Mouse (Mus musculus) stomach, embryonic 15.5 days (tissue): ENCODE measurements around the gene Snf8. TPM values are rescaled to one million over a fixed set of nuclear protein-coding genes. Genes with fewer than 3 reads are reported as not detected.

Experiments
- ATAC-seq: fragments of 200-750 bp; cut with Nextera tagmentation; 2 replicates; pipeline ENCODE4 v1.8.0; 2017; ENCODE audit warnings: low read depth, moderate number of reproducible peaks, moderate TSS enrichment; ENCODE audit not compliant: insufficient read depth, low FRiP score
- H3K27ac ChIP-seq: fragments of 300-500 bp; sonication (generic); 2 replicates; pipeline ENCODE4 v1.5.1; 2015; ENCODE audit warnings: mild to moderate bottlenecking, inconsistent platforms
- H3K27me3 ChIP-seq: fragments of 300-500 bp; sonication (generic); replicated peaks from 2 replicates; pipeline ENCODE4 v1.6.1; 2015; ENCODE audit warnings: inconsistent platforms
- H3K36me3 ChIP-seq: fragments of 300-500 bp; sonication (generic); 2 replicates; pipeline ENCODE4 v1.6.1; 2015; ENCODE audit warnings: inconsistent platforms
- H3K4me1 ChIP-seq: fragments of 300-500 bp; sonication (generic); 2 replicates; pipeline ENCODE4 v1.6.1; 2015; ENCODE audit warnings: inconsistent platforms
- H3K4me2 ChIP-seq: fragments of 300-500 bp; sonication (generic); 2 replicates; pipeline ENCODE4 v1.6.1; 2015; ENCODE audit warnings: mild to moderate bottlenecking, inconsistent platforms
- H3K4me3 ChIP-seq: fragments of 300-500 bp; sonication (generic); replicated peaks from 2 replicates; pipeline ENCODE4 v1.5.1; 2015; ENCODE audit warnings: inconsistent platforms
- H3K9ac ChIP-seq: fragments of 300-500 bp; sonication (generic); 2 replicates; pipeline ENCODE4 v1.6.1; 2015; ENCODE audit warnings: inconsistent platforms
- H3K9me3 ChIP-seq: fragments of 300-500 bp; sonication (generic); 2 replicates; pipeline ENCODE4 v1.6.1; 2016; ENCODE audit warnings: inconsistent platforms
- WGBS: fragments of 180-500 bp; shearing (Covaris S2); methylation state at CpG from one replicate; pipeline ENCODE4 v1.1.7; 2015; 5-methylcytosine and 5-hydroxymethylcytosine counted together
- polyA plus RNA-seq: library from polyadenylated mRNA; unstranded; fragments of >200 nt; fragmentation: Nextera tagmentation; extraction: Ambion mirVana; gene quantifications from 2 replicates; pipeline ENCODE4 v1.2.1, GENCODE M21; 2015

Gene Snf8
- polyA plus RNA-seq, 1 experiment from 2014 or later: 87.6 TPM

DNA sequence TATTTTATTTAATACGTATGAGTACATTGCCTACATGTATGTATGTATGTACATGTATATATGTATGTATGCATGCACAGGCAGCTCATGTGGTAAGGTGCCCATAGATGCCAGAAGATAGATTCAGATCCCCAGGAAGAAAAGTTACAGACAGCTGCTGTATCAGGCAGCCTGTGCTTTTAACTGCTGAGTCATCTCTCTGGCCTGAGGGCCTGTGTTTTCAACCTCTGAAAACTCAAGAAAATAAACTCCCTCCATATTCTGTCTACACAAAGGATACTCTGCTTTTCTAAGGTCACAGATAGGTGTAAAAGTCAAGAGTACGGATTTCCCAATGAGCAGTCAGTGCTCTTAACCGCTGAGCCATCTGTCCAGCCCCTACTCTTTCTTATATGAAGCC lies 16.2 kb downstream of the Snf8 start:
- Histone ChIP-seq H3K4me3 (no peak overlapping the region), H3K36me3 (peaks cover 57% of the 10 kb centered on the region), H3K27ac (no peak overlapping the region), H3K9ac (no peak overlapping the region), H3K4me2 (no peak overlapping the region), H3K4me1 (no peaks in the 10 kb centered on the region), H3K9me3 (no peaks in the 10 kb centered on the region), H3K27me3 (no peaks in the 10 kb centered on the region)
- ATAC-seq: no peak
- 93% methylated on average over 3 of the region's 3 CpGs for WGBS

DNA sequence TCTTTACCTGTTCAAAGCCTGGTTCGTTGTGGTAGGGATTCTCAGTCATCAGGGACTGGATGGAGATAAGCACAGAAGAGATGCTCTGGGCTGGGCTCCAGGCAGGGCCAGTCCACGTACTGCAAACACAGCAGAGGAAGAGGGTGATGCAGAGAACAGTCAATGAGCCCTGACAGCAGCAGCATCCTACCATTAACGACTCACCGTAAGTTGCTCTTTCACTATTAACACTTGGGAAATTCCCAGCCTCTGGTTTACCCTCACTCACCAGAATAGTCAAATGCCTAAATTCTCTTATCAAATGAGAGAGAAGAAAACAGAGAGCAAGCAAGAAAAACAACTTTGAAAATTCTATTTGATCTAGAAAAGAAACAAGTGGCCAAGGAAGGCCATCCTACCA lies 23.6 kb downstream of the Snf8 start:
- 87% methylated on average over 4 of the region's 4 CpGs for WGBS
- peaks cover 9% of the 10 kb centered on the region; the same call in 1 of the 2 replicates for H3K4me1 ChIP-seq
- no peaks in the 10 kb centered on the region for H3K9me3 ChIP-seq
- no peaks in the 10 kb centered on the region for H3K27me3 ChIP-seq
- H3K4me3 ChIP-seq: no peak overlapping the region
- H3K27ac ChIP-seq: no peak overlapping the region
- no peak for ATAC-seq
- H3K36me3 ChIP-seq: peaks cover 35% of the 10 kb centered on the region
- no peak overlapping the region for H3K9ac ChIP-seq
- H3K4me2 ChIP-seq: no peak overlapping the region

DNA sequence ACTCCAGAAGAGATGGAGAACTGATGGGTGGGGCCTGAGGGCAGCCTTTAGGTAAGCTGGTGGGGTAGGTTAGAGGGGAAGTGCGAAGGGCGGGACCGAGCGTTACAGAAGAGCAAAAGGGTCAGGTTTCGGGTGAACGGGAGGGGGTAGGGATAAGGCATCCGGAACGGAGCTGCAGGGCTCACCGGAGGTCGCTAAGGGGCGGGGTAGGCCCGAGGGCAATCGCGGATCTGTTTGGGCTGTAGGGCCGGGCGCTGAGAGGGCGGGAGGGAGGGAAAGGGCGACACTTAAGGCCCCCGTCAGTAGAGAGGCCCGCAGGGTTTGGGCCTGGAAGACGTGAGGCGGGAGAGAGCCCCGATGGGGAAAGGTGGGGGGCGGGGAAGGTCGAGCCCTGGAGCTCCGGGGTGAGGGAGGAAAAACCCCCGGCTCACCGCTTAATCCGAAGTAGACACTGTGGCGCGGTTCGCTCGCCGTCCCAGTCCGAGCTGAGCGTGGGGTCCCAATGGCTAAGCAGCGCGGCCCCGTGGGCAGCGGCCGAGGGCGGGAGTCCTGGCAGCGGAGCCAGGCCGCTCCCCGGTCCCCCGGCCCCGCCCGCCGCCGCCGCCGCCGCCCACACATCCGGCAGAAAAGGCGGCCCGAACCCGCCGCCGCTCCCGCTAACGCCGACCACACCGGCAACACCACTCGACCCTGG lies 30.0 kb downstream of the Snf8 start:
- WGBS: 0% methylated on average over 45 of the region's 64 CpGs

DNA sequence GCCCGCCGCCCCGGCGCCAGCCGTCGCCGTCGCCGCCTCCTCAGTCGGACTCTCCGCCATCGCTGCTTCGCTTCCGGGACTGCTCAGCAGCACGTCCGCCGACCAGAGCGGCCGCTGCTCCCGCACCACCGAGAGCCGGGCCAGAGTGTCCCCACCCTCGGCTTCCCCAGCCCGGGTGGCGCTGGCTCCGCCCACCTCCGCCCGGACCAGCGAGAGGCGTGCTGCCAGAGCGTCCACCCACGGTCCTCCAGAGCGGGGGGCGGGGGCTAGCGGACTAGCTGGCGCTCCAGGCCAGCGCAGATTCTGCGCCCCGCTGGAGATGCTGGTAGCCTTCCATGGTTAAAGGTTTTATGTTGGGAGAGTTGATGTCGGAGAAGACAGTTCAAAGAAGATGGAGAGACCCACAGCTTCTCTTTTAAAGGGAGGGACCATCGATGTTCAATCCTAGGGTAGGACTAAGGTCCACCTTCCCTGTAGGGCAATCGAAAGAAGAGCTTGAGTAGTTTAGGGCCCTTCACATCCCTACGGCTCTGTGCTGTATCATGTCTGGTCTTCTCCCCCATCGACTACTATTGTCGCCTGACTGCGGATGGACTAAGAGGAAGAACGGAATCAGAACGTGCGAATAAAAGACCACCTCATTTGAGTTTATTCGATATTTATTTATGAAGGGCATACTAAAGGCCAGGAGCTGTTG lies 30.7 kb downstream of the Snf8 start, which contains the start of gene Ube2z:
TSS of gene Ube2z (minus strand) at position 174 of the 697 bp plus-strand sequence.
- H3K27me3 ChIP-seq: no peaks in the 10 kb centered on the region
- H3K4me3 ChIP-seq: peak within 1 kb of the TSS; percentile 97
- H3K4me2 ChIP-seq: peak within 1 kb of the TSS; percentile 57
- H3K9ac ChIP-seq: peak within 1 kb of the TSS; percentile 85
- WGBS: 4% methylated on average over 50 of the region's 50 CpGs
- peak; percentile 98 for ATAC-seq
- no peaks in the 10 kb centered on the region for H3K9me3 ChIP-seq
- H3K4me1 ChIP-seq: peaks cover 11% of the 10 kb centered on the region; the same call in 1 of the 2 replicates
- peaks cover 8% of the 10 kb centered on the region for H3K36me3 ChIP-seq
- peak within 1 kb of the TSS; percentile 88 for H3K27ac ChIP-seq

More for the DNA sequence above, 30.0 kb downstream of the Snf8 start:
- Histone ChIP-seq H3K9me3 (no peaks in the 10 kb centered on the region), H3K36me3 (peaks cover 9% of the 10 kb centered on the region), H3K9ac (peak overlapping the region; percentile 85), H3K4me1 (peaks cover 11% of the 10 kb centered on the region; the same call in 1 of the 2 replicates), H3K27me3 (no peaks in the 10 kb centered on the region), H3K4me3 (peak overlapping the region; percentile 97), H3K27ac (peak overlapping the region; percentile 88), H3K4me2 (peak overlapping the region; percentile 57)
- peak; percentile 59 for ATAC-seq

DNA sequence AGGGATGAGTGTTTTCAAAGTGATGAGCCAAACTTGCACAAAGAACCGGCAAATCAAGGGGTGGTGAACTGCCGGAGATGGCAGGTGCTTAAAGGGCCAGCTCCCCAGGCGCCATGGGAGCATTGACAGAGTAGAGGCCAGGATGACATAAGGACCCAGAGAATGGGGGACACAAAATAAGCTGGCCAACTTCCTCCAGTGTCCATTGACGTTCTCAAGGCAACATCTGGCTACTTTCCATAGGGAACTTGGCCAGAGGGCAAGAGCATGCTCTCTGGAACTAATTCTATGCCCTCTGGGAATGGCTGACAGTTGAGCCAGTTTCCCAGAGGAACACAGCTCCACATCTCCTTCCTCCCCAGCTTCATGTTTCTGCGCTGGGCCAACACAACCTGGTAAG lies 33.5 kb downstream of the Snf8 start:
- H3K27me3 ChIP-seq: no peaks in the 10 kb centered on the region
- no peak overlapping the region for H3K4me2 ChIP-seq

DNA sequence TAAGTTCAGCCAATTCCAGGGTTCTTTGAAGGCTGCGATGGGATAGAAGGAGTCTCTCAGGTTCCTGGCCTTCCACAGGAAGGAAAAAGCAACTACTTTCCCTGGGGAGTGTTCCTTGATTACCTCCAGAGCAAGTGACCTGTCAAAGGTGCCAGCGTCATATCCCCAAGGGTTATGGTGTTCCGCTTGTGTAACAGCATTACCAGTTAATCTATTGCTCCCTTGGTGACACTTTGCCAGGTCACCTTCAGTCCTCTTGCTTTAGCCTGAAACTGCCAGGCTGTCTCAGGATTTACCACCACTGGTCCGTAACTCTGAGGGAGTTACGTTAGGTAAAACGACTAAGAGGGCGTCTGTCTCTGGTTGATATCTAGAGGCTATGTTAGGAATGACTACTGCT lies 35.7 kb downstream of the Snf8 start:
- no peak for ATAC-seq
- H3K4me2 ChIP-seq: no peak overlapping the region
- no peaks in the 10 kb centered on the region for H3K27me3 ChIP-seq
- H3K9ac ChIP-seq: no peak overlapping the region
- peaks cover 7% of the 10 kb centered on the region; the same call in 1 of the 2 replicates for H3K4me1 ChIP-seq
- no peak overlapping the region for H3K4me3 ChIP-seq
- peaks cover 5% of the 10 kb centered on the region; the same call in 1 of the 2 replicates for H3K36me3 ChIP-seq
- no peaks in the 10 kb centered on the region for H3K9me3 ChIP-seq
- no peak overlapping the region for H3K27ac ChIP-seq
- 88% methylated on average over 7 of the region's 7 CpGs for WGBS

More for the DNA sequence above, 33.5 kb downstream of the Snf8 start:
- Histone ChIP-seq H3K27ac (no peak overlapping the region), H3K4me1 (peaks cover 2% of the 10 kb centered on the region; the same call in 1 of the 2 replicates), H3K9ac (no peak overlapping the region), H3K4me3 (no peak overlapping the region), H3K36me3 (peaks cover 5% of the 10 kb centered on the region; the same call in 1 of the 2 replicates), H3K9me3 (no peaks in the 10 kb centered on the region)
- ATAC-seq: no peak
- WGBS: 75% methylated on average over 5 of the region's 5 CpGs

DNA sequence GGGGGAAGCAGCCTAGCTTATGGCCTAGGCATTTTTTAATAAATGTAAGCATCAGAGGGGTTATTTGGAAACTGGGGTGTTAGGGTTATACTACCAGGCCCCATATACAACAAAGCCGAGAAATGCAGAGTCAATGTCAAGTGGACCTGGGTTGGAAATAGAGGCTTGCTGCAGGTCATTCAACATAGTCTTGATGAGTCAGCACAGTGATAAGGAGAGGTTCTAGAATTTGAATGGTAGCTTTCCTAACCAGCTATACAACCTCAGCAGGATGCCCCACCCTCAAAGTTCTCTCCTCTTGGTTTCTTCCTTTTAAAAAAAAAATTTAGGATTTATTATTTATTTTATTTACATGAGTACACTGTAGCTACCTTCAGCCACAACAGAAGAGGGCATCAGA lies 36.3 kb downstream of the Snf8 start:
- Histone ChIP-seq H3K4me2 (no peak overlapping the region), H3K9me3 (no peaks in the 10 kb centered on the region), H3K9ac (no peak overlapping the region), H3K4me3 (no peak overlapping the region), H3K4me1 (peaks cover 7% of the 10 kb centered on the region; the same call in 1 of the 2 replicates), H3K27me3 (no peaks in the 10 kb centered on the region), H3K27ac (no peak overlapping the region), H3K36me3 (peaks cover 5% of the 10 kb centered on the region; the same call in 1 of the 2 replicates)
- no peak for ATAC-seq
- 97% methylated on average over 1 of the region's 1 CpGs for WGBS

DNA sequence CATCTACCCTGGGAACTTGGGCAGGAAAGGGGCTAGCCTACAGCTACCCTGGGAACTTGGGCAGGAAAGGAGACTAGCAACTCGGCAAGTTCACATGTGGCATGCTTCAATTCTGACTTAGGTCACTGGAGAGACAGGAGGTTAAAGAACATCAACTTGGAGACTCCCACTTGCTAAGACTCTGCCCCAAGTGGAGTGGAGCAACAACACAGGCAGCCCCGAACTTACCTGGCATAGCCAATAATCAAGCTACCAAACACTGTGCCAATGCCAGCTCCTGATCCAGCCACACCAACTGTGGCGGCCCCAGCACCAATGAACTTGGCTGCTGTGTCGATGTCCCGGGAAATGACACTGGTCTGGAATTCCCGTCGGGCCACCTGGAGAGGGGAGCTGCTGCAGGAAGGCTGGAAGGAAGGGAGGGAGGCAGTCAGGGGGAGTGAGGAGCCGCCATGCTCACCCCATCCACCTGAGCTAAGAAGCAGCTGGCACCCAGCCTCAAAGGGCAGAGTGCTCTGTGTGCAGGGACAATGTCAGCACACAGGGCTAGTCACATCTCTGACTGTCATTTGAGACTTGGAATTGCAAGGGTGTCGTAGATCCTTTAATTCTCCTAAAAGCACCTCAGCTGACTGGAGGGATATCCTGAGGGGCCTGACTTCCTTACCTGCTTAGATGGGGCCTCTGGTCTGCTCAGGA lies 38.8 kb downstream of the Snf8 start:
- Histone ChIP-seq H3K27me3 (no peaks in the 10 kb centered on the region), H3K4me2 (peak overlapping the region; percentile 79; the same call in 1 of the 2 replicates), H3K9me3 (no peaks in the 10 kb centered on the region), H3K9ac (no peak overlapping the region), H3K4me1 (peaks cover 12% of the 10 kb centered on the region; the same call in 1 of the 2 replicates), H3K27ac (no peak overlapping the region), H3K36me3 (peaks cover 5% of the 10 kb centered on the region; the same call in 1 of the 2 replicates), H3K4me3 (peak overlapping the region; percentile 85; the same call in 1 of the 2 replicates)
- ATAC-seq: no peak
- WGBS: 80% methylated on average over 9 of the region's 9 CpGs

DNA sequence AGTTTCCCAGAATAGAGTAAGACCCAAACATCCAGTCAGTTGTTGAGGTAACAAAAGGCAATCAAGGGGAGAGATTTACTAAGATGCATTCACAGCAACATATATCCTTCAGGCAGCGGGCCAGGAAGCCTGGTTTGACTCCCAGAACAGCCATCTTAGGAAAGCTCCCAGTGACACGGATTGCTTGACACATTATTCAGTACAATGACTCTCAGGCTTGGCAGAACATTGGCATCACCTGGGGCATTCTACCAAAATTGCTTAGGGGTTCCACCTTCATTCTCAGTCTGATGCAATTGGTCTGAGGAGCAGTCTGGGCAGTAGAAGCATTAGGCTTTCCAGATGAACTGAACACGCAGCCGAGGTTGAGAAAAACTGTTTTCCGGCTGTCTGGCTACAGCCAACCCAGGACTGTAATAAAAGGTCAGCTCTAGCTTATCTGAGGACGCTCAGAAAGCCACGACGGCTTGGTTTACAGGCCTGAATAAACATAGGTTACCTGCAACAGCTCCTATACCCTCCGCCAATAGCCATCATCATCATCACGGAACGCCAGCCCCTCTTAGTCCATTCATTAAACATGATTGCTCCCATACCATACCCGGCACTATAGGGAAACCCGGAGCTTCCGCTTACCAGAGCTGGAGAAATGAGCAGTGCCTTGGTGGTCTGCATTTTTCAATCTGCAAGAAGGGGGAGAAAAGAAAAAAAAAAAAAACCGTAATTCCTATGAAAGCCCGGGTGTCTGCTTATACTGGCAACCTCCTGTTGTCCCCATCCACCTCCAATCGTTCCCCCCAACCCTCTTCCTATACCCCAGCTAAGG lies 39.9 kb downstream of the Snf8 start:
- 11% methylated on average over 17 of the region's 17 CpGs for WGBS
- no peaks in the 10 kb centered on the region for H3K9me3 ChIP-seq
- peak overlapping the region; percentile 89 for H3K9ac ChIP-seq
- H3K4me2 ChIP-seq: peak overlapping the region; percentile 79
- H3K27me3 ChIP-seq: no peaks in the 10 kb centered on the region
- H3K36me3 ChIP-seq: peaks cover 5% of the 10 kb centered on the region; the same call in 1 of the 2 replicates
- ATAC-seq: no peak
- peak overlapping the region; percentile 83 for H3K27ac ChIP-seq
- peak overlapping the region; percentile 85 for H3K4me3 ChIP-seq
- H3K4me1 ChIP-seq: peaks cover 12% of the 10 kb centered on the region; the same call in 1 of the 2 replicates

DNA sequence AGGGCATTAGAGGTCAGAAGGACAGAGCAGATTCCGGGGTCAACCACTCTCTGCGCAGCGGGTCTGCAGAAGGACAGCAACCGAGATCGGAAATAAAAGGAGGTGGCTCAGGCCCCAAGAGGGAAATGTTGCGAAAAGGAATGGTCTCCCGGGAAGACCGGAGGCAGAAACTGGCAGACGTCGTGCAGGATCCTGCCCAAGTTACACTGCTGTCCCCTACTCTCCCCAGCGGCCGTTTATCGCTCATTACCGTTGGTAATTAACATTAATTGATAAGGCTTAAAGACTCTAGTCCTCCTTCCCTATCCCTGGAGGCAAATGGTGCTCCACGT lies 40.5 kb downstream of the Snf8 start:
- peak overlapping the region; percentile 79 for H3K4me2 ChIP-seq
- no peaks in the 10 kb centered on the region for H3K9me3 ChIP-seq
- ATAC-seq: no peak
- H3K4me1 ChIP-seq: peaks cover 12% of the 10 kb centered on the region; the same call in 1 of the 2 replicates
- peaks cover 5% of the 10 kb centered on the region; the same call in 1 of the 2 replicates for H3K36me3 ChIP-seq
- peak overlapping the region; percentile 89 for H3K9ac ChIP-seq
- peak overlapping the region; percentile 83 for H3K27ac ChIP-seq
- 0% methylated on average over 15 of the region's 15 CpGs for WGBS
- peak overlapping the region; percentile 85 for H3K4me3 ChIP-seq
- no peaks in the 10 kb centered on the region for H3K27me3 ChIP-seq
